Mouse (Mus musculus): ENCODE measurements around the gene Figla.

Gene Figla

GRCm38 (mm10) chr6:86069856-86070255, 53.9 kb downstream of the Figla start:
- DNase-seq (ENCODE audit: low read depth, low spot score) = no peak

- DNase-seq (ENCODE audit: low read depth, low spot score) = no peak
Observed at GRCm38 (mm10) chr6:86070277-86070676, 54.3 kb downstream of the Figla start.

Data from WW6 (cell line).